Mouse (Mus musculus) lung, postnatal 0 days (tissue): ENCODE data around the gene Dlgap4.

Experiments
- CTCF ChIP-seq: IDR thresholded peaks from 2 replicates; pipeline ENCODE4 v1.5.1; 2016; ENCODE audit warnings: antibody characterized with exemption, mild to moderate bottlenecking
- EP300 ChIP-seq: IDR thresholded peaks from 2 replicates; pipeline ENCODE4 v1.6.1; 2016; ENCODE audit warnings: antibody characterized with exemption, mild to moderate bottlenecking, control low read depth

GRCm38 (mm10) chr2:156780129-156780528 lies 166.6 kb downstream of the Dlgap4 start:
- TF ChIP-seq CTCF = no peak
- no peak for TF ChIP-seq EP300
